Comparison of ENCODE assay signal across 14 mouse cellular contexts in the genomic region with DNA sequence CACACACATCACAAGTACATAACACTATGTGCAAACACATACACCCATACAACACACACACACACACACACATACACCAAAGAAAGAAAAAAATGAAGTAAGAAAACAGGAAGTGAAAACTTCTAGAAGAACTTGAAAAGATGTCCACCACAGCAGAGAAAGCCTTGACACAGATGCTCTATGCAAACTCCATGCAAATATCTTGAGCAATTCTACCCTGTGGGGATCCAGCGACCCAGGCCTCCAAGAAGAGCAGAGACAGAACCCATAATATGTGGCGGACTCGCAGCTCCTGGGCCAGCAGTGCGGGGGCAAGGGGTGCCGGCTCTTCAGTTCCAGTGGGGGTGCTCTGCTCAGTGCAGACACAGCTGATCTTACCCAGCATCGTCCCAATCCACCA.
DNase-seq lines count a peak whose midpoint lies in the region; ATAC-seq lines count a peak whose summit lies in the region.
"Had no signal": no experiment of that assay in that cellular context is flagged by ENCODE, and none has a peak within 500 bp of the region (broad histone marks: within the 10 kb centered on the region; RNA-seq: fewer than 3 reads in every experiment).

No protein-coding gene starts in this region.

- ATAC-seq in neutrophil, adult 5-6 weeks (ENCODE audit: extremely low read depth, insufficient number of reproducible peaks, low FRiP score, poor library complexity, severe bottlenecking): peak; percentile 50
- ATAC-seq in kidney, embryonic 15.5 days (replicated peaks; ENCODE audit: low FRiP score): no peak
- ATAC-seq: inflammation-experienced regulatory T-cells, adult 6 months had no signal

- no peak overlapping the region for H3K4me3 ChIP-seq in brown adipose tissue, adult 24 weeks (ENCODE audit: insufficient read depth, low read depth, low read length)
- H3K4me3 ChIP-seq in kidney, embryonic 15.5 days (replicated peaks): no peak overlapping the region
- H3K4me3 ChIP-seq: embryonic facial prominence, embryonic 15.5 days; heart, embryonic 13.5 days; limb, embryonic 15.5 days had no signal

- WGBS in kidney, embryonic 15.5 days: 90% methylated on average over 6 of the region's 6 CpGs

- peaks cover 7% of the 10 kb centered on the region; the same call in 1 of the 2 replicates for H3K4me1 ChIP-seq in brown adipose tissue, adult 24 weeks (ENCODE audit: control insufficient read depth, insufficient read depth, insufficient read length, low read length)
- peaks cover 29% of the 10 kb centered on the region for H3K4me1 ChIP-seq in kidney, embryonic 15.5 days

- no peaks in the 10 kb centered on the region for H3K27me3 ChIP-seq in kidney, embryonic 15.5 days
- H3K27me3 ChIP-seq: embryonic facial prominence, embryonic 15.5 days; heart, embryonic 13.5 days; limb, embryonic 15.5 days had no signal

- H3K36me3 ChIP-seq in kidney, embryonic 15.5 days: 0 out of 2 replicates have a peak, but pooled peaks cover 1% of the 10 kb centered on the region

- no peak overlapping the region for H3K4me2 ChIP-seq in kidney, embryonic 15.5 days
- H3K4me2 ChIP-seq: embryonic facial prominence, embryonic 15.5 days; heart, embryonic 13.5 days; limb, embryonic 15.5 days had no signal

- no peak overlapping the region for H3K9ac ChIP-seq in kidney, embryonic 15.5 days
- H3K9ac ChIP-seq: embryonic facial prominence, embryonic 15.5 days; heart, embryonic 13.5 days; limb, embryonic 15.5 days had no signal

- H3K27ac ChIP-seq in brown adipose tissue, adult 24 weeks (replicated peaks; ENCODE audit: low read depth, low read length): 0 out of 2 replicates have a peak overlapping the region, but pooled peaks have one; percentile 21
- no peak overlapping the region for H3K27ac ChIP-seq in kidney, embryonic 15.5 days
- H3K27ac ChIP-seq: embryonic facial prominence, embryonic 15.5 days; heart, embryonic 13.5 days; limb, embryonic 15.5 days had no signal

- peak; percentile 34 for DNase-seq in lung, postnatal 36 days
- DNase-seq in lung, postnatal 25 days (ENCODE audit: low spot score): no peak
- peak; percentile 39 for DNase-seq in CD4-positive, CD25-positive, alpha-beta regulatory T cell, adult 2 months (ENCODE audit: low read depth, low spot score)
- no peak for DNase-seq in retina, postnatal 1 day
- no peak for DNase-seq in layer of hippocampus, postnatal 36 days
- DNase-seq: cerebellum, adult 11 months; lung, postnatal 4 days had no signal

- H3K9me3 ChIP-seq in kidney, embryonic 15.5 days (replicated peaks): no peaks in the 10 kb centered on the region
- H3K9me3 ChIP-seq: embryonic facial prominence, embryonic 15.5 days; heart, embryonic 13.5 days; limb, embryonic 15.5 days had no signal

Comparison
In these comparisons a context has a peak if more than half of its experiments do, and no peak if none do; other contexts are left out.
1. DNase-seq: peak in lung, postnatal 36 days (single experiment) and CD4-positive, CD25-positive, alpha-beta regulatory T cell, adult 2 months (single experiment); none in lung, postnatal 25 days (single experiment), retina, postnatal 1 day (single experiment) and layer of hippocampus, postnatal 36 days (0 of 2).